Mouse (Mus musculus): ENCODE results near the gene Wipf3. TPM values are rescaled to one million over a fixed set of nuclear protein-coding genes. Genes with fewer than 3 reads are reported as not detected.

Gene Wipf3
- polyA plus RNA-seq, 1 experiment from 2014 or later = 1.5 TPM

DNA sequence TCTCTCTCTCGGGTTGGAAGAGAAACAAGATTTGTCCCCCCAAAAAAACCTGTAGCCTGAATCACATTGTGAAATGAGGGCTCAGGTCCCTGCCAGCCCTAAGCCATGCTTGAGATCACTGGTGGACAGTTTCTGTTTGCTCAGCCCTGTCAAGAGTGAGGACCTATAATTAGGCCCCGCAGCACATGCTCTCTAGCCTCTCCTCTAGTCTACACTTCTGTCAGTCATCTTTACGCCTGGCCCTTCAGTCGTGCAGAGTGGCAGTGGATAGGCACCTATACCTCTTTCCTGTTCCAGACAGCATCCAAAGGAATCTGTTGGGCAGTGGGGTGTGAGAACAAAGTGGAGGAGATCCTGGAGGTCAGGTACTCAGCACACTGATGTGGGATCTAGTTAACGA is 78.4 kb downstream of the Wipf3 start:
- Histone ChIP-seq H3K27me3 (no peaks in the 10 kb centered on the region), H3K9me3 (no peaks in the 10 kb centered on the region), H3K4me3 (no peak overlapping the region), H3K4me1 (peaks cover 21% of the 10 kb centered on the region), H3K36me3 (no peaks in the 10 kb centered on the region), H3K9ac (no peak overlapping the region), H3K4me2 (no peak overlapping the region), H3K27ac (peak overlapping the region; percentile 34; the same call in 1 of the 2 replicates)
- 0 out of 2 replicates have a peak, but pooled peaks have one; percentile 10 for ATAC-seq (ENCODE audit: borderline replicate concordance, extremely low read depth, low FRiP score, low TSS enrichment)
- WGBS = 53% methylated on average over 5 of the region's 5 CpGs

DNA sequence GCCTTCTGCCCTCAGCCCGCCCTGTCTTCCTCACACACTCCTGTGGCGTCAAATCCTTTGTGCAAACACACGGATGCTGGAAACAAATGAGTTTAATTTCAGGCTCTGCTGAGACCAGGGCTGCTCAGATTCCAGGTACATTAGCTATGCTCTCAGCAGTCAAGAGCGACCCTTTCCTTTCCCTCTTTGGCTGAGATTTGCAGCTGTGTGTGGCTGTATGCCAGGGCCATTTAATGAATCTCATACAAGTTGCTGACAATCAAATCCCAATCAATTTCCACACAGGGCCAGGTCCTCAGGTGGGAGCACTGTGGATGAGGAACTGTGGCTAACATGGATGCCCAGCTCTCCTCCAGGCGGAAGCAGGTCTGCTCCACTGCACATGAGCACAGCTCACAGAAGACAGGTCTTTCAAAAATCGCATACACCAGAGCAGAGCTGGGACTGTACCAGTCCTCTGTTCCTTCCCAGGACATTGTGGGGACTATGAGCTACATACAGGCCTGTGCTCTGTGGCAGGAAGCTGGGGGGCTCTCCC is 78.9 kb downstream of the Wipf3 start:
- Histone ChIP-seq H3K9me3 (no peaks in the 10 kb centered on the region), H3K9ac (no peak overlapping the region), H3K4me2 (no peak overlapping the region), H3K27ac (peak overlapping the region; percentile 34), H3K27me3 (no peaks in the 10 kb centered on the region), H3K4me1 (peaks cover 19% of the 10 kb centered on the region), H3K36me3 (no peaks in the 10 kb centered on the region), H3K4me3 (no peak overlapping the region)
- ATAC-seq (ENCODE audit: borderline replicate concordance, extremely low read depth, low FRiP score, low TSS enrichment) = 0 out of 2 replicates have a peak, but pooled peaks have one; percentile 27
- WGBS = 42% methylated on average over 6 of the region's 6 CpGs

DNA sequence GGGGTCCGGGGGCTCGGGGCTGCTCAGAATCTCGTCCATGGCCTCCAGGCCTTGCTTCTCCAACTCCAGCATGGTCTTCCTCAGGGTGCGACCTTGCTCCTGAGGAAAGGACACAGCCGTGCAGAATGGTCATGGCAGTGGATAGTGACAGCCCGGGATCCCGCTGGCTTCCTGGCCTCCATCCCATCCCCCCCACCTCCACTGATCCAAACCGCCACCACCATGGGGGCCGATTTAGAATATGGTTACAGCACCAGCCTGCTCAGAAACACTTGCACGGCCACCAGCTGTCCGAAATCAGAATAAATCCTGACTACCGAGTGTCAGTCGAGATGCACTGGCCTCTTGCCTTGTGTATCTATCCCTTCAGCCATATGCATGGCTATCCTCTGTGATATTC is 79.9 kb downstream of the Wipf3 start:
- H3K4me1 ChIP-seq = peaks cover 19% of the 10 kb centered on the region
- H3K9ac ChIP-seq = no peak overlapping the region
- H3K36me3 ChIP-seq = no peaks in the 10 kb centered on the region
- H3K4me3 ChIP-seq = no peak overlapping the region
- H3K4me2 ChIP-seq = no peak overlapping the region
- ATAC-seq (ENCODE audit: borderline replicate concordance, extremely low read depth, low FRiP score, low TSS enrichment) = no peak
- H3K9me3 ChIP-seq = no peaks in the 10 kb centered on the region
- 81% methylated on average over 13 of the region's 13 CpGs for WGBS
- no peaks in the 10 kb centered on the region for H3K27me3 ChIP-seq
- H3K27ac ChIP-seq = no peak overlapping the region

DNA sequence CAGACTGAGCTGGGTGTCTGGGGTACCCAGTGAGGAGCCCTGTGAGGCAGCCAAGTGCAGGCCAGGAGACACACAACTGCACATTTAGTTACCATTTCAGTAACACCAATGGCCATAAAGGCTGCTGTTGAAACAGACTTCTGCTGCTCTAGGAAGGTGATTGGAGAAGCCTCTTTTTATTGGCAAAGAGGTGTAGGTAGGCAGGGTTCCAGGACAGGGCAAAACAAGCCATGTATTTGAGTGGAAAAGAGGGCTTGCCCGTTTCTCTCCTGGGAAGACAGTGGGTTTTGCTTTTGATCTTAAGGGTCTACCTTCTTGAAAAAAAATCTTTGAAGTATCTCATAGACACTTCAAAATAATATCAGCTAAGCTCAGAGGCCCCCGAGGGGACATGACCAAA is 82.9 kb downstream of the Wipf3 start:
- peaks cover 16% of the 10 kb centered on the region for H3K4me1 ChIP-seq
- H3K4me2 ChIP-seq = no peak overlapping the region
- ATAC-seq (ENCODE audit: borderline replicate concordance, extremely low read depth, low FRiP score, low TSS enrichment) = no peak
- H3K4me3 ChIP-seq = no peak overlapping the region
- H3K27ac ChIP-seq = no peak overlapping the region
- no peaks in the 10 kb centered on the region for H3K27me3 ChIP-seq
- 18% methylated on average over 2 of the region's 2 CpGs for WGBS
- no peaks in the 10 kb centered on the region for H3K36me3 ChIP-seq
- no peak overlapping the region for H3K9ac ChIP-seq
- no peaks in the 10 kb centered on the region for H3K9me3 ChIP-seq

DNA sequence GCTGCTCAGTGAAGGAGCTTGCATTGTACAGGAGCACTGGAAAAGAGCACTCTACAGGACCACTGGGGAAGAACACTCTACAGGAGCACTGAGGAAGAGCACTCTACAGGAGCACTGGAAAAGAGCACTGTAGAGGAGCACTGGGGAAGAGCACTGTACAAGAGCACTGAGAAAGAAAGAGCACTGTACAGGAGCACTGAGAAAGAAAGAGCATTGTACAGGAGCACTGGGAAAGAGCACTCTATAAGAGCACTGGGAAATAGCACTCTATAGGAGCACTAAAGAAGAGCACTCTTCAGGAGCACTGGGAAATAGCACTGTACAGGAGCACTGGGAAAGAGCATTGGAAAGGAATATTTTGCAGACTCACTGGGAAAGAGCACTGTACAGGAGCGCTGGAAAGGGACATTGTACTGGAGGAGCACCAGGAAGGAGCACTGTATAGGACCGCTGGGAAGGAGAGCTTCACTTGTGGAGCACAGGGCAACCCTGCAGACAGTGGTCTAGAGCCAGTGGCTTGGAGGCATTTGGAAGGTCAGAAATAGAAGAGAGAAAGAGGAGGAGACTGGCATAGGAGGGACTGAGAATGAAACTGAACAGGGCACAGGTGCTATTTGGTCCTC is 87.2 kb downstream of the Wipf3 start:
- H3K4me3 ChIP-seq = no peak overlapping the region
- no peak overlapping the region for H3K4me2 ChIP-seq
- H3K27me3 ChIP-seq = no peaks in the 10 kb centered on the region
- H3K9me3 ChIP-seq = no peaks in the 10 kb centered on the region
- 89% methylated on average over 2 of the region's 2 CpGs for WGBS
- no peaks in the 10 kb centered on the region for H3K4me1 ChIP-seq
- no peak for ATAC-seq (ENCODE audit: borderline replicate concordance, extremely low read depth, low FRiP score, low TSS enrichment)
- H3K27ac ChIP-seq = no peak overlapping the region
- no peaks in the 10 kb centered on the region for H3K36me3 ChIP-seq
- no peak overlapping the region for H3K9ac ChIP-seq

DNA sequence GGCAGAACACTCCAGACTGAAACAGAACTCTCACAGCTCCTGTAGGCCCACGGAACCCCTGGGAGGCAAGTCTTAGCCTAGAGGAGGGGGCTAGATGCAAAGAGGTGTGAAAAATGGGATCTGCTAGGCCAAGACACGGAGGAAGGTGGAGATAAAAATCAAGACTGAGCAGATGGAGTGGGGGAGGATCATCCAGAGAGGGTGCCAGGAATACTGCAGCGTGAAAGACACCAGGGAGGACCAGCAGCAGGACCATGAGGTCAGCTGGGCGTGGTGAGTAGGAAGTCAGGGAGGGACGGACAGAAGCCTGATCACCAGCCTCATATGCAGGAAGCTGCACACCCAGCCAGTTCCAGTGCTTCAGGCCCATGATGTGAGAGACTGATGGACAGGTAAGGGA is 89.4 kb downstream of the Wipf3 start:
- Histone ChIP-seq H3K36me3 (no peaks in the 10 kb centered on the region), H3K9ac (no peak overlapping the region), H3K27me3 (no peaks in the 10 kb centered on the region), H3K4me1 (no peaks in the 10 kb centered on the region), H3K4me2 (no peak overlapping the region), H3K9me3 (no peaks in the 10 kb centered on the region), H3K27ac (no peak overlapping the region), H3K4me3 (no peak overlapping the region)
- 47% methylated on average over 5 of the region's 5 CpGs for WGBS
- ATAC-seq (ENCODE audit: borderline replicate concordance, extremely low read depth, low FRiP score, low TSS enrichment) = no peak

DNA sequence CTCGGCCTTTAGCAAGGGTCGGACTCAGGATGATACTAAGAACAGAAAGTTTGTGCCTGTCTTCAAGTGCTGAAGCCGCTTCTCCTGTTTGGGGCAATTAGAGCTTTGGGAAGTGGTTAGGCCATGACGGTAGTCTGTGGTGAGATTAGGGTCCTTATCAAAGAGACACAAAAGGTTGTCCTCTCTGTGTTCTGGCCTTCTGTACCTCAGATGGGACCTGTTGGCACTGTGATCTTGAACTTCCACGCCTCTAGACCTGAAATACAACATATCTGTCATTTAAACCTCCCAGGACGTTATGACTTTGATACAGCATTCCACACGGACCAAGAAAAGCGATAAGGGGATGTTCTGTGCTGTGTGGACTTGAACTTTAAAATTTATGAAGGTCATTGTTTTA is 99.3 kb downstream of the Wipf3 start:
- ATAC-seq (ENCODE audit: borderline replicate concordance, extremely low read depth, low FRiP score, low TSS enrichment) = no peak
- Histone ChIP-seq H3K27me3 (no peaks in the 10 kb centered on the region), H3K4me2 (no peak overlapping the region), H3K4me3 (no peak overlapping the region), H3K4me1 (no peaks in the 10 kb centered on the region), H3K27ac (no peak overlapping the region), H3K9me3 (no peaks in the 10 kb centered on the region), H3K9ac (no peak overlapping the region), H3K36me3 (no peaks in the 10 kb centered on the region)
- 80% methylated on average over 8 of the region's 8 CpGs for WGBS

DNA sequence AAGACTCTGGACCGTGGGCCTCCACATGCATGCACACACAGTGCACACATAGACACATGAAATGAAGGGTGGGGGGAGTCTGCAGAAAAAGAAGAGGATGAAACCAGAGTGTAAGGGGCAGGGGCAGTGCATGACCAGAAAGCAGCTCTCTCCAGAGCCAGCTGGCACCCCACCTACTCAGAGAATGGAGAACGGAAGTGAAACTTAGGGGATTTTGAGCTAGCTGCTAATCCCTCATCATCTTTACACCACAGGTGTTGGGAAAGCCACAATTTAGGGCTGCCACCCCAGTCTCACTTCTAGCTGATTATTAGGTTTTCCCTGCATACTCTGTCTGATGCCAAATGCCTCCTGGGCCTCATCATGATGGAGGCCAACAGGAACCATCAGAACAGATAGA is 100.8 kb downstream of the Wipf3 start:
- Histone ChIP-seq H3K36me3 (no peaks in the 10 kb centered on the region), H3K9ac (no peak overlapping the region), H3K9me3 (no peaks in the 10 kb centered on the region), H3K4me2 (no peak overlapping the region), H3K4me3 (no peak overlapping the region), H3K27ac (no peak overlapping the region), H3K4me1 (no peaks in the 10 kb centered on the region), H3K27me3 (no peaks in the 10 kb centered on the region)
- no peak for ATAC-seq (ENCODE audit: borderline replicate concordance, extremely low read depth, low FRiP score, low TSS enrichment)
- WGBS = 76% methylated on average over 2 of the region's 2 CpGs

DNA sequence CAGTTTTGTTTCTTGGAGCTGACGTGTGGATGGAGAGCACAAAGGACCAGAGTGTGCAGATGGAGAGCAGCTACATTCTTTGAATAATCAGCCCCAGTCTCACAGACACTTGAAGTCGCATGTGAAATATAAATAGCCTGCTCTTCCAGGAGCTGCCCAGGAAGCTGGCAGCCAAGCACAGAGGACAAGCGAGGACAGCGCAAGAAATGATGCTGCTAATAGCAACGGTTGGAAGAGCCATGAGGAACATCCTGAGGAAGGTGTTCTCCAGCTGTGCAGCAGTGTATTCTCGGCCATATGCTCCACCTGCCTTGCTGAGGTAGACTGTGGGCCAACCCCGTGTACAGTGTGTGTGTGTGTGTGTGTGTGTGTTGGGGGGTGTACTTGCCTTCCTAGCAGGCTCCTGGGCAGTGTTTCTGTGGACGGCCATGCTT is 101.7 kb downstream of the Wipf3 start:
- Histone ChIP-seq H3K27me3 (no peaks in the 10 kb centered on the region), H3K4me1 (no peaks in the 10 kb centered on the region), H3K36me3 (no peaks in the 10 kb centered on the region), H3K9me3 (no peaks in the 10 kb centered on the region), H3K4me3 (no peak overlapping the region), H3K9ac (no peak overlapping the region), H3K4me2 (no peak overlapping the region), H3K27ac (no peak overlapping the region)
- 33% methylated on average over 8 of the region's 8 CpGs for WGBS
- ATAC-seq (ENCODE audit: borderline replicate concordance, extremely low read depth, low FRiP score, low TSS enrichment) = peak; percentile 39; the same call in 1 of the 2 replicates

DNA sequence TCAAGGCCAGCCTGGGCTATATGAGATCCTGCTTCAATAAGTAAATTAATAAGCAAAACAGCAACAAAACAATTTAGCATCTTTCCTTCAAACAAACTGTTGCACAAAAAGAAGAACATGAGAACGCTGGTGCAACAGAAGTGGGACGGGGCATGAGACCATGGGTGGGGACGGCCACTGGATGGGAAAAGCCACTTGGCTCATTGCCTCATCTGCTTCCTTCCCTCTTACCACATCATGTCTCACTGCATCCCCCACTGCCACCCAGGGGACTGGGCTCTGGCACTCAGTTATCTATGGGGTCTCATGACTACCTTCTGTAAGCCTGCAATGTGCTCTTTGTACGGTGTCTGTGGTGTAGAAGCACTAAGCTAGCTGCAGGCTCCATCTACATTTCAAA is 106.1 kb downstream of the Wipf3 start:
- H3K27me3 ChIP-seq = no peaks in the 10 kb centered on the region
- no peak overlapping the region for H3K27ac ChIP-seq
- ATAC-seq (ENCODE audit: borderline replicate concordance, extremely low read depth, low FRiP score, low TSS enrichment) = no peak
- H3K4me1 ChIP-seq = peaks cover 4% of the 10 kb centered on the region; the same call in 1 of the 2 replicates
- H3K36me3 ChIP-seq = no peaks in the 10 kb centered on the region
- H3K9me3 ChIP-seq = no peaks in the 10 kb centered on the region
- H3K4me2 ChIP-seq = no peak overlapping the region
- H3K9ac ChIP-seq = no peak overlapping the region
- 80% methylated on average over 4 of the region's 4 CpGs for WGBS
- no peak overlapping the region for H3K4me3 ChIP-seq

DNA sequence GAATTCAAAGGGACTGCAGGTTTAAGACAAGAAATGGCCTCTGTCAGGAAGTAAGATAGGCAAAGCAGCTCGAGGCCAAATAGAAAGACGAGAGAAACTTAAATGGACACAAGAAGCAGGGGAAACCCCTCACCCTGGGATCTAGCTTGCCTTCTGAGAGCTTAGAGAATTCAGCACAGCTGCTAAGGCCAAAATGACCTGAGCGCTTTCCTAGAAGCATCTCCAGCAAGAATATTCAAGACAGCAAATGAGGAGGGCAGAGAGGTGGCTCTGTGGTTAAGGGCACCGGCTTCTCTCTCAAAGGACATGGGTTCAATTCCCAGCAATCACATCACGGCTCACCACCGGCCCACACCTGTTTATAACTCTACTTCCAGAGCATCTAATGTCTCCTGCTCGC is 107.7 kb downstream of the Wipf3 start:
- Histone ChIP-seq H3K4me2 (no peak overlapping the region), H3K4me3 (no peak overlapping the region), H3K9ac (no peak overlapping the region), H3K9me3 (no peaks in the 10 kb centered on the region), H3K27me3 (no peaks in the 10 kb centered on the region), H3K27ac (no peak overlapping the region), H3K4me1 (peaks cover 4% of the 10 kb centered on the region; the same call in 1 of the 2 replicates), H3K36me3 (no peaks in the 10 kb centered on the region)
- ATAC-seq (ENCODE audit: borderline replicate concordance, extremely low read depth, low FRiP score, low TSS enrichment) = no peak
- 69% methylated on average over 7 of the region's 7 CpGs for WGBS

DNA sequence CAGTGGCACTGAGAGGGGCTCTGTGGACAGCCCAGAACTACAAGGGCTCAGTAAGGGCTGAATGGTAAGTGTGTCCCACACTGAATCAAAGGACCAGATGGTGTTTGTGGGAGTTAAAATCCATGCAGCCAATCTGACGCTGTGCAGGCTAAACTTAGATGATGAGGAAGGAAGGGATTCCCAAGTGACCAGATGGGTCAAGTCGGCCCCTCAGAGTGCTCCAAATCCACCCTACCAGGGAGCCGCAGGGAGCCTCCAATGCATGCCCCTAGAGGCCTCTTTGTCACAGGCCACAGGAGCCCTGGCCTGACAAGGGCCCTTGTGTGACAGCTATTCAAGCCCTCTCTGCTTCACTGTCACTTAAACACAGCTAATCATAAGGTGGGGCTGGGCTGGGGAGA is 109.4 kb downstream of the Wipf3 start:
- no peaks in the 10 kb centered on the region for H3K36me3 ChIP-seq
- H3K4me3 ChIP-seq = no peak overlapping the region
- H3K27ac ChIP-seq = no peak overlapping the region
- no peak for ATAC-seq (ENCODE audit: borderline replicate concordance, extremely low read depth, low FRiP score, low TSS enrichment)
- H3K27me3 ChIP-seq = no peaks in the 10 kb centered on the region
- no peaks in the 10 kb centered on the region for H3K9me3 ChIP-seq
- H3K4me1 ChIP-seq = peaks cover 4% of the 10 kb centered on the region; the same call in 1 of the 2 replicates
- 32% methylated on average over 3 of the region's 3 CpGs for WGBS
- H3K9ac ChIP-seq = no peak overlapping the region
- H3K4me2 ChIP-seq = no peak overlapping the region
